Mouse (Mus musculus): ENCODE results near the gene Vmn1r138.
"Not testable (repeated sequence)": the region's sequence is repeated elsewhere in the genome, so short reads cannot be mapped to it uniquely, and the experiment has no call there.

The Vmn1r138 gene

DNA sequence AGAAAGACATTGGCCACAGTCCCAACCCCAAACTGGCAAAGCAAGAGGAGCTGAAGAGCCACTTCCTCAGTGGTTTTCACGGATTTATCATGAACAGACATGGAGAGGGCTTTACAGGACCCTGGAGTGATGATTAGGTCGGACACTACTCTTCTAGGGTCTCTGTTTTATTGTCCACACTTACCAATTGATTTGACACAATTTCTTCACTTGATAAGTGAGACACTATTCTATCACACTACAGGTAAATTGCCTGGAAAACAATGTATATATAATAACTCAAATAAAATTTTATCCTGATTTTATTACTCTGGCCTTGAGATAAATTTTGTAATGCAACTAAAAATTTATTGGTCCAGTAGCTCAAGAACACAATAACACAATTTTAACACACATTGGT lies at the start of gene Vmn1r138:
Gene Vmn1r138 (minus strand): TSS at position 101 of the 400 bp plus-strand sequence.
- not testable (repeated sequence) for DNase-seq (ENCODE audit: low read depth)

DNA sequence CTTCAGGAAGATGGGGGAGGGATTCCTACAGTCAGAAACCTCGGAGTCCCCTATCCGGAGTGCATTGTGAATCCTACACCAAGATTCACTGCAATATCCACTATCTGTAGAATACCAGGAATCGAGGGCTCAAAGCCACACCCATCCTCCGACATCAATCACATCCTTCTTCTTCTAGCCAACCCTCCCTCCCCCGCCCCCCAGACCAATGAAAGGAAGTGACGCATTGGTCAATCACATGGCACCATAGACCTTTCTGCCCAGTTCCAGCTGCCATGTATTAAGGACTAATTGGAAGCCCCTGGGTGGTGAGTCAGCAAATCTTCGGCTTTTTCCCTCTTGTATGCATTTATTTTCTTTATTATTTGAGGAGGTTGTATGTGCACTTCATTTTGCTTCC lies 40.1 kb upstream of the Vmn1r138 start, which contains the start of gene Vmn1r139:
Gene Vmn1r139 (plus strand): TSS at position 301 of the 400 bp plus-strand sequence.
- DNase-seq (ENCODE audit: low read depth), result not testable (repeated sequence)

DNA sequence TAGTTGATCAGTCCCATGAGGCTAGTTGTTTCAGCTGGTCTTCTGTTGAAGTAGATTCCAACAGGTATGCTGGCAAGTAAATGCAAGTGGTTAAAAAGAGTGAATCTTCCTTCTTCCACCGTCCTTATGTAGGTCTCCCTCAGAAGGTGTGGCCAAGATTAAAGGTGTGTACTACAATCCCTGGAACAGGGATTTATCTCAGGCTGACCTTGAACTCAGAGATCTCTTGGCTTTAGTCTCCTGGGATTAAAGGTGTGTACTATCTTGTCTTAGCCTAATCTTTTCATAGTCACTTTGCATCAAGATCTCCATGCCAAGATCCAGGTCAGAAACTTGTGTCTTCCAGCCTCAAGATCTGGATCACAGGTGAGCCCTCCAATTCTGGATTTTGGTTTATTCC lies 27.5 kb upstream of the Vmn1r138 start, which contains the start of gene Gm6176:
Gene Gm6176 (minus strand): TSS at position 101 of the 400 bp plus-strand sequence.
- not testable (repeated sequence) for DNase-seq (ENCODE audit: low read depth)

- DNase-seq (ENCODE audit: low read depth), result not testable (repeated sequence)
Measured at GRCm38 (mm10) chr7:21994287-21994686, 34.4 kb downstream of the Vmn1r138 start, which contains the start of gene Vmn1r137. Vmn1r137 (plus strand) TSS chr7:21994587.

Measured in c-Kit-positive CD71-negative TER-119-negative erythroid progenitor cells, embryonic 14.5 days (primary cell).